Mouse (Mus musculus) hindbrain, embryonic 11.5 days (tissue): ENCODE measurements around the gene H2-Aa. TPM values are rescaled to one million over a fixed set of nuclear protein-coding genes. Genes with fewer than 3 reads are reported as not detected.

Experiments used
- ATAC-seq: fragments of 200-750 bp; cut with Nextera tagmentation; 2 replicates; pipeline ENCODE4 v1.8.0; 2017; ENCODE audit warnings: mild to moderate bottlenecking, moderate TSS enrichment, moderate library complexity; ENCODE audit not compliant: low FRiP score
- DNase-seq: peaks from one replicate; pipeline ENCODE4 v3.0.0-alpha.2; 2015; ENCODE audit warnings: low spot score
- H3K27ac ChIP-seq: fragments of 300-500 bp; sonication (generic); 2 replicates; pipeline ENCODE4 v1.5.1; 2014; ENCODE audit warnings: mild to moderate bottlenecking, low read depth, low read length
- H3K27me3 ChIP-seq: fragments of 300-500 bp; sonication (generic); 2 replicates; pipeline ENCODE4 v1.6.1; 2014; ENCODE audit warnings: mild to moderate bottlenecking, low read length, moderate library complexity, mixed read lengths; ENCODE audit not compliant: control insufficient read depth, insufficient read depth
- H3K36me3 ChIP-seq: fragments of 300-500 bp; sonication (generic); 2 replicates; pipeline ENCODE4 v1.6.1; 2014; ENCODE audit warnings: mild to moderate bottlenecking, low read length, moderate library complexity, mixed read lengths; ENCODE audit not compliant: control insufficient read depth, insufficient read depth
- H3K4me1 ChIP-seq: fragments of 300-500 bp; sonication (generic); replicated peaks from 2 replicates; pipeline ENCODE4 v1.6.1; 2014; ENCODE audit warnings: low read length, mixed read lengths; ENCODE audit not compliant: control insufficient read depth, insufficient read depth
- H3K4me2 ChIP-seq: fragments of 300-500 bp; sonication (generic); replicated peaks from 2 replicates; pipeline ENCODE4 v1.6.1; 2014; ENCODE audit warnings: mild to moderate bottlenecking, low read depth, low read length
- H3K4me3 ChIP-seq: fragments of 300-500 bp; sonication (generic); 2 replicates; pipeline ENCODE4 v1.5.1; 2014; ENCODE audit warnings: low read depth, low read length
- H3K9ac ChIP-seq: fragments of 300-500 bp; sonication (generic); 2 replicates; pipeline ENCODE4 v1.6.1; 2014; ENCODE audit warnings: low read depth, low read length
- H3K9me3 ChIP-seq: fragments of 300-500 bp; sonication (generic); 2 replicates; pipeline ENCODE4 v1.6.1; 2016; ENCODE audit warnings: low read length; ENCODE audit not compliant: control insufficient read depth
- WGBS: fragments of 180-500 bp; shearing (Covaris S2); extraction: QIAGEN DNeasy Blood & Tissue Kit; methylation state at CpG from one replicate; pipeline ENCODE4 v1.1.7; 2014; 5-methylcytosine and 5-hydroxymethylcytosine counted together
- polyA plus RNA-seq: library from polyadenylated mRNA; unstranded; fragments of >200 nt; fragmentation: Nextera tagmentation; extraction: Ambion mirVana; gene quantifications from 2 replicates; pipeline ENCODE4 v1.2.1, GENCODE M21; 2014

The H2-Aa gene
- polyA plus RNA-seq, 1 experiment from 2014 or later: not detected

DNA sequence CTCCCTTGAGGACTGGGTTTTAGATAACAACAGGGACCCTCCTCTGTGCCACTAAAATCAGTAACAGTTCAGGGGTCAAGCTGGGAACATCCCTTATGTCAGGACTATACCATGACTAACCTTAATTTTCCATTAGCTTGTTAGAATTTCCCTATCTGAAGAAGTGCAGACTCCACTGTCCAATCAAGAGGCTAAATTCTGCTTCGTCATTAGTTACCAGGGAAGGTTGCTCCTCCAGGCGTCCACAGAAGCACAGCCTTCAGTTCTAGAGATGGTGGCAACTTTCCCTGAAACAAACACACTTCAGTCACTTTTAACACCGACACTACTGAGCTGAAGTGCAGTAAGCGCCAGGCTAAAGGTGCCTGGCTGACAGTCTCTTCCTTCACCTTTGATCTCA lies 17.1 kb upstream of the H2-Aa start:
- DNase-seq: peak; percentile 70
- 26% methylated on average over 4 of the region's 4 CpGs for WGBS
- Histone ChIP-seq H3K27me3 (no peaks in the 10 kb centered on the region), H3K4me3 (no peak overlapping the region), H3K4me1 (0 out of 2 replicates have a peak, but pooled peaks cover 2% of the 10 kb centered on the region), H3K9me3 (no peaks in the 10 kb centered on the region), H3K4me2 (no peak overlapping the region), H3K9ac (no peak overlapping the region), H3K27ac (no peak overlapping the region), H3K36me3 (no peaks in the 10 kb centered on the region)
- no peak for ATAC-seq

DNA sequence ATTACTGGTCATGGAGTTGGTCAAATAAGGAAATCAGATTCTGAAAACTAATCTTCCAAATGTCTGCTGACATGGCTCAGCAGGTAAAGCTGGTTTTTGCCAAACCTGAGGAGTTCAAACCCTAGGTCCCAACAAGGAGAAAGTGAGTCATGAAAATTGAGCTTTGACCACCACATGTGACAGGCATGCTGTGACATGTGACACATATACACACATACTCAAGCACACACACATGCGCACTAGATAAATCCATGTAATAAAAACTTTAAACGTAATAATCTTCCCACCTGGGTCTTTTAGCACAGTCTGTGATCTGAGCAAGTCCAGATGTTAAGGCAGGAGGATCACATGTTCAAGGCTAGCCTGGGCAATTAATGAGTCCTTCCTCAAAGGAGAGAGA lies 16.2 kb upstream of the H2-Aa start:
- WGBS: 97% methylated on average over 2 of the region's 2 CpGs
- no peak for ATAC-seq
- H3K4me2 ChIP-seq: no peak overlapping the region

DNA sequence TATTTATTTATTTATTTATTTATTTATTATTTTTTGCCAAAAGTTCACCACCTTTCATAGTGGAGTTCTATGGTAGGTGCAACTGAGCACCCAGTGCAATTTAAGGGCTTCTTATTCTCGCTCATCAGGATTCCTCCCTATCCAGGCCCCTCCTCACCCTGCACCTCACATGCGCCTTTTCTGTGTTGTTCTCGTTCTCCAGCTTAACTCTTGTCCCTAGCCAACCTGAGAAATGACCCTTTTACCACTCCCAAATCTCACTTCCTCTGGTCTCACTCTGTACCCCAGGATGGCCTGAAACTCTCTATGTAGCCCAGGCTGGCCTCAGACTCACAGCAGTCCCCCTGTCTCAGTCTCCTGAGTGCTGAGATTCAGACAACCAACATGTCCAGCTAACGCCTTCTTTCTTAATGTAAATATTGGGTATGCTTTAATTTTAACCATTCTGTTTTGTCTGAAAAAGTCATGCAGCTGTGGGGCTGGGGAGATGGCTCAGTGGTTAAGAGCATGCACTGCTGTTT lies 14.1 kb upstream of the H2-Aa start:
- Histone ChIP-seq H3K4me3 (no peak overlapping the region), H3K4me1 (no peaks in the 10 kb centered on the region), H3K9me3 (no peaks in the 10 kb centered on the region), H3K27me3 (no peaks in the 10 kb centered on the region), H3K4me2 (no peak overlapping the region), H3K36me3 (no peaks in the 10 kb centered on the region), H3K9ac (no peak overlapping the region), H3K27ac (no peak overlapping the region)
- ATAC-seq: no peak
- no peak for DNase-seq
- 84% methylated on average over 4 of the region's 4 CpGs for WGBS

More for the DNA sequence above, 16.2 kb upstream of the H2-Aa start:
- DNase-seq: no peak
- Histone ChIP-seq H3K9ac (no peak overlapping the region), H3K27ac (no peak overlapping the region), H3K27me3 (no peaks in the 10 kb centered on the region), H3K9me3 (no peaks in the 10 kb centered on the region), H3K4me1 (no peaks in the 10 kb centered on the region), H3K36me3 (no peaks in the 10 kb centered on the region), H3K4me3 (no peak overlapping the region)

DNA sequence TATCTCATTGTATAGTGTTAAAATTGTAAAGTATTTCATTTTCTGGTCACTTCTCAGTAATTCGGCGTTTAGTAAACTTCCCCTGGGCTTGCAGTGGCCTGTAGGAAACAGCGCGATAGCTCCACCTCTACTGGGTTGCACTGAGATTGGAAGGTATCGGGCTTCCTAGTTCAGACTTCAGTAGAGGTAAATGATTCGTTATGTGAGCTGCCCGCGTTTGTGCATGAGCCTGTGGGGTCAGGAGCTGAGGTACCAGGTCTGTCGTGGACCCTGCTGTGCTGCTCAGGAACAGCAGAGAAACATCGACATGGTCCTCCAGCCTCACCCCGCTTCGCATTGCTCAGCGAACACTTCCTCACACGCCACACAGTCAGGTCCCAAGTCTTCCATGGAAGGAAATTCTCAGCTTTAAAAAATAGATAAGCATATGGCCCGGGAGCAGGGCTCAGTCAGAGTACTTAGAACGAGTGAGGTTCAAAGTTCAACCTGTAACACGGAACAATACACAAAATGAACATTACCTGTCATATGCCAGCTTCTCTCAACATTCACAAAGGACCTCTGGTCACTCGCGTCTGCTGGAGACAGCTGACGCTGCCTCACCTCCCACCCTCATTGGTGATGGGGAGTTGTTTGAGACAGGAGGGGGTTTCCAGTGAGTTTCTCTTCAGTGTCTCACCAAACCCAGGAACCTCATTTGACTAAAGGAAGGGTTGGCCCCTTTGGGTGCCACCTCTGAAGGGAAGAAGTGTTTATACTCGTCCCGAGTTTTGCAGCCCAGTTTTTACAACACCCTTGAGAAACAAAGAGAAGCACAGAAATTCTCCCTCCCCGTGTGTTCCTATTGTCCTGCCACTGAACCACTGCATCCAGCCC lies 13.3 kb upstream of the H2-Aa start:
- no peaks in the 10 kb centered on the region for H3K36me3 ChIP-seq
- H3K27me3 ChIP-seq: no peaks in the 10 kb centered on the region
- DNase-seq (no peak), ATAC-seq (no peak)
- no peaks in the 10 kb centered on the region for H3K9me3 ChIP-seq
- 81% methylated on average over 23 of the region's 23 CpGs for WGBS
- H3K4me1 ChIP-seq: no peaks in the 10 kb centered on the region
- no peak overlapping the region for H3K4me3 ChIP-seq
- H3K27ac ChIP-seq: no peak overlapping the region
- H3K9ac ChIP-seq: no peak overlapping the region
- H3K4me2 ChIP-seq: no peak overlapping the region

DNA sequence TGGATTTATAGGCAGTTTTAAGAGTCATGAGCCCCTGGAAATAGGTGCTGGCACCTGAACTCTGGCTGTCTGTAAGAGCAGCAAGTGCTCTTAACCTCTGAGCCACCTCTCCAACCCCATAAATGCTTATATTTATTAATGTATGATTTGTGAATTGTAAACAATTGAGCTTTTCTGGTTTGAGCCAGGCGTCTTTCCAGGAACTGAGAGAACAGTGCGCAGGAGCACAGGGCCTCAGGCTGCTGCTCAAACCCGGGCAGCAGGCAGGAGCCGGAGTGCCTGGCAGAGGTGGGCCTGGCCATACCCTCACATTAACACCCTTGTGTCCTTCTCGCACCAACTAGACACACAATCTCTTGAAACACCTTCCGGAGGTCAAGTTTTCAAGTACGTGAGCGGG lies 12.4 kb upstream of the H2-Aa start:
- WGBS: 91% methylated on average over 8 of the region's 8 CpGs
- Histone ChIP-seq H3K27ac (no peak overlapping the region), H3K4me1 (no peaks in the 10 kb centered on the region), H3K4me2 (no peak overlapping the region), H3K4me3 (no peak overlapping the region), H3K9ac (no peak overlapping the region), H3K36me3 (no peaks in the 10 kb centered on the region), H3K9me3 (no peaks in the 10 kb centered on the region), H3K27me3 (no peaks in the 10 kb centered on the region)
- no peak for ATAC-seq
- DNase-seq: no peak

DNA sequence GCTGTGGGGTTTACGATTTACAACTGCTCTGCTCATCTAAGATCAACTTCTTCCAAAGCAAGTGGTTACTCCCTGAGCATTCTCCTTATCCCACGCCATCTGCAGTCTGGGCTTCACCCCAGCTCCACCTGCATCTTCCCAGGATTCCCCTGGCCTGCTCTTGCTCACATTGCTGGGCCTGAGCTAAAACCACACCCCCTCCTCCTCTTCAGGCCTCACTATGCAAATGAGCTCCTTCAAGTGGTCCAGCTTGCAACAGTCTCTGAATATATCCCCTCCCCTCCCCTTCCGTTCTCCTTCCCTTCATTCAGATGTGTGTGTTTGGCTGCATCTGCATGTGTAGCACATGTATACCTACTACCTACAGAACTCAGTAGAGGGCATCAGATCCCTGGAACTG lies 11.7 kb upstream of the H2-Aa start:
- Histone ChIP-seq H3K4me3 (no peak overlapping the region), H3K27me3 (no peaks in the 10 kb centered on the region), H3K36me3 (no peaks in the 10 kb centered on the region), H3K27ac (no peak overlapping the region), H3K9me3 (no peaks in the 10 kb centered on the region), H3K9ac (no peak overlapping the region), H3K4me2 (no peak overlapping the region), H3K4me1 (no peaks in the 10 kb centered on the region)
- ATAC-seq (no peak), DNase-seq (no peak)
- WGBS: 61% methylated on average over 3 of the region's 3 CpGs

DNA sequence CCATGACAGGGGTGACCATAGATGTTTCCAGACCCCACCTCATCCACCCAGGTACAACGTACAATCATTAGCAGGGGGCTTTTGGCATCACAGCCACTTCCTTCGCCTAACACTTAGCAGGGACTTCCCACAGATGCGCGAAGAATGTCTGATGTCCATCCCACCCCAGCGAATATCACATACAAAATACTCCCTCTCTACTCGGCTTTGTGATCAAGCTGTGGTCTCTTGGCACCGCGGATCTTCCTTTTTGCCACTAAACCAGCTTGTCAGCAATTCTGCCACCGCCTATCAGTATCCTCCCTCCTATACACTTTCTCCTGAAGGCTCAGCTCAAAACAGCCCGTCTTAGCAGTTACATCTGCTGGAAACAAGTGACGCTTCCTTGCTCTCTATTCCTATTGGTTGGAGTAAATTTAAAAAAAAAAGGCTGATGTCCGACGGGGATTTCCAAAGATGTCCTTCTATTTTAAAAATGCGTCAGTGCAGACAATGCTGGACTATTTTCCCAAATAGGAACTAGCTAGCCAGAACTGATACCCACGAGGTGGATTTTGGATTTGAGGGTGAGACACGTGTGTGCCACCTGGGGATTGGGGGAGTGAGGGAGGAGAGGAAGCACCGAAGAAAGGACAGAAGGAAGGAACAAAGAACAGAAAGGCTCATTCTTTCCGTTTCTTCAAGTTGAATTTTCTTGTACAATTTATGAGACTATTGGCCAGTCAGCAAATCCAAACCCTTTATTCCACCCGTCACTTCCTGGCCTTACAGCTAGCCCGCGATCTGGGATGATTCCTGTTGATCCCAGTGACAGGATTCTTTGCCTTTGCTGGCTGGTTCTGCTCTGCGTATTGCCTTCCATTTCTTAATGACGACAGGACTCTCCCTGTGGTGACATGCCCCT lies 8.5 kb upstream of the H2-Aa start:
- no peaks in the 10 kb centered on the region; the same call in 1 of the 2 replicates for H3K27me3 ChIP-seq
- no peaks in the 10 kb centered on the region for H3K4me1 ChIP-seq
- H3K36me3 ChIP-seq: no peaks in the 10 kb centered on the region
- no peaks in the 10 kb centered on the region for H3K9me3 ChIP-seq
- peak; percentile 83 for DNase-seq
- no peak overlapping the region for H3K27ac ChIP-seq
- ATAC-seq: no peak
- no peak overlapping the region for H3K9ac ChIP-seq
- peak overlapping the region; percentile 33 for H3K4me2 ChIP-seq
- peak overlapping the region; percentile 31 for H3K4me3 ChIP-seq
- WGBS: 24% methylated on average over 23 of the region's 23 CpGs

DNA sequence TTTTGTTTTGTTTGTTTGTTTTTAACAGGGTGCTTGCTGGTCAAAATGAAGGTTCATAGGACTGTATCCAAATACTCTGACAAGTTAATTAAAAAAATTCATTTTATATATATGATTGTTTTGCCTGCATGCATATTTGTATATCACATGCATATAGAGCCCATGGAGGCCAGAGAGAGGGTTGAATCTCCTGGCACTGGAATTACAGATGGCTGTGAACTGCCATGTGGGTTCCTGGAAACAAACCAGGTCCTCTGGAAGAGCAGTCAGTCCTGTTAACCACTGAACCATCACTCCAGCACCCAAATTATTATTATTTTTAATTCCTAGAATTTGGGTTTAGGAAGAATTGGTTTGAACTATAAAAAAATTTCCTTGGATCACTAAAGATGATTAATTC lies 7.7 kb upstream of the H2-Aa start:
- Histone ChIP-seq H3K36me3 (no peaks in the 10 kb centered on the region), H3K9me3 (no peaks in the 10 kb centered on the region), H3K27ac (no peak overlapping the region), H3K27me3 (no peaks in the 10 kb centered on the region; the same call in 1 of the 2 replicates), H3K4me3 (no peak overlapping the region), H3K9ac (no peak overlapping the region), H3K4me2 (no peak overlapping the region), H3K4me1 (no peaks in the 10 kb centered on the region)
- ATAC-seq: no peak
- no peak for DNase-seq
